Mouse (Mus musculus): ENCODE results near the gene Pitpnb.

- TF ChIP-seq POLR2A (IDR thresholded peaks at IDR 0.05; ENCODE audit: low read depth, low read length) (no peak), CTCF (IDR thresholded peaks at IDR 0.05; ENCODE audit: borderline replicate concordance, insufficient read depth, low read length) (no peak)
Measured at GRCm38 (mm10) chr5:111426249-111426648, 95.7 kb downstream of the Pitpnb start.
